Mouse (Mus musculus) MEL (cell line): Measurements from ENCODE around the gene Pan2. TPM values are rescaled to one million over a fixed set of nuclear protein-coding genes. Genes with fewer than 3 reads are reported as not detected.

Experiments
- DNase-seq: peaks from one replicate; pipeline ENCODE4 v3.0.0; 2011; ENCODE audit warnings: low read depth, low spot score
- H3K27ac ChIP-seq: 2 replicates; pipeline ENCODE4 v1.5.1; 2012; ENCODE audit warnings: low read depth, mild to moderate bottlenecking, control low read depth, low read length, moderate library complexity; ENCODE audit not compliant: control insufficient read depth
- H3K27me3 ChIP-seq, 2 experiments: fragments of 150-350 bp in 1 of 2; sonication (generic) in 1 of 2; 2 replicates each; pipeline ENCODE4 v1.6.1; 2012; ENCODE audit warnings: low read length in 2 of 2, mild to moderate bottlenecking in 2 of 2, improper control_type of control experiment in 1 of 2, moderate library complexity in 1 of 2; ENCODE audit not compliant: insufficient read depth in 2 of 2, control insufficient read depth in 1 of 2
- H3K36me3 ChIP-seq, 2 experiments: 2 replicates each; pipeline ENCODE4 v1.6.1; 2012 to 2014; ENCODE audit warnings: low read length in 2 of 2, improper control_type of control experiment in 1 of 2, inconsistent platforms in 1 of 2, mild to moderate bottlenecking in 1 of 2; ENCODE audit not compliant: insufficient read depth in 2 of 2, control insufficient read depth in 1 of 2
- H3K4me1 ChIP-seq, 2 experiments: fragments of 150-350 bp in 1 of 2; sonication (generic) in 1 of 2; 2 replicates each; pipeline ENCODE4 v1.6.1; 2012; ENCODE audit warnings: low read length in 2 of 2, improper control_type of control experiment in 1 of 2, mild to moderate bottlenecking in 1 of 2; ENCODE audit not compliant: insufficient read depth in 2 of 2, control insufficient read depth in 1 of 2
- H3K4me3 ChIP-seq, 2 experiments: fragments of 150-350 bp in 1 of 2; sonication (generic) in 1 of 2; 2 replicates each; pipeline ENCODE4 v1.5.1; 2012; ENCODE audit warnings: low read depth in 2 of 2, low read length in 2 of 2, mild to moderate bottlenecking in 2 of 2, moderate library complexity in 2 of 2, control low read depth in 1 of 2, improper control_type of control experiment in 1 of 2; ENCODE audit not compliant: control insufficient read depth in 1 of 2, insufficient read depth in 1 of 2
- H3K79me2 ChIP-seq: 2 replicates; pipeline ENCODE4 v1.6.1; 2012; ENCODE audit warnings: mild to moderate bottlenecking, low read length, moderate library complexity; ENCODE audit not compliant: control insufficient read depth, poor library complexity, insufficient read depth
- H3K9ac ChIP-seq: 2 replicates; pipeline ENCODE4 v1.6.1; 2012; ENCODE audit warnings: low read depth, mild to moderate bottlenecking, control low read depth, low read length, moderate library complexity; ENCODE audit not compliant: control insufficient read depth, poor library complexity, severe bottlenecking
- H3K9me3 ChIP-seq: fragments of 150-350 bp; sonication (generic); replicated peaks from 2 replicates; pipeline ENCODE4 v1.6.1; 2012; ENCODE audit warnings: mild to moderate bottlenecking, low read length, improper control_type of control experiment, moderate library complexity; ENCODE audit not compliant: insufficient read depth
- CTCF ChIP-seq, 3 experiments: IDR thresholded peaks in 2 of 3; conservative IDR thresholded peaks in 1 of 3; 2 replicates each; pipeline ENCODE4 v1.5.1; 2011 to 2012; ENCODE audit warnings: low read length in 3 of 3, low read depth in 2 of 3, mild to moderate bottlenecking in 2 of 3, improper control_type of control experiment in 1 of 3, inconsistent platforms in 1 of 3, mixed read lengths in 1 of 3, moderate library complexity in 1 of 3; ENCODE audit not compliant: control insufficient read depth in 1 of 3, insufficient read depth in 1 of 3, poor library complexity in 1 of 3, severe bottlenecking in 1 of 3
- ELF1 ChIP-seq: IDR thresholded peaks from 2 replicates; pipeline ENCODE4 v1.6.1; 2014; ENCODE audit warnings: low read depth, mild to moderate bottlenecking, inconsistent platforms, low read length, improper control_type of control experiment, moderate library complexity
- EP300 ChIP-seq, 2 experiments: IDR thresholded peaks; 2 replicates each; pipeline ENCODE4 v1.6.1; 2011; ENCODE audit warnings: improper control_type of control experiment in 2 of 2, low read length in 2 of 2, low read depth in 1 of 2, mild to moderate bottlenecking in 1 of 2
- GATA1 ChIP-seq: IDR thresholded peaks from 2 replicates; pipeline ENCODE4 v1.6.1; 2011; ENCODE audit warnings: low read depth, low read length, improper control_type of control experiment
- JUND ChIP-seq: IDR thresholded peaks from 2 replicates; pipeline ENCODE4 v1.6.1; 2011; ENCODE audit warnings: low read depth, mild to moderate bottlenecking, improper control_type of control experiment, low read length
- KAT2A ChIP-seq: conservative IDR thresholded peaks from 2 replicates; pipeline ENCODE4 v1.6.1; 2012; ENCODE audit warnings: low read depth, low read length, improper control_type of control experiment, inconsistent platforms
- MAX ChIP-seq: IDR thresholded peaks from 2 replicates; pipeline ENCODE4 v1.6.1; 2011; ENCODE audit warnings: low read length, improper control_type of control experiment
- MXI1 ChIP-seq: IDR thresholded peaks from 2 replicates; pipeline ENCODE4 v1.6.1; 2011; ENCODE audit warnings: mild to moderate bottlenecking, low read depth, low read length, improper control_type of control experiment
- MYC ChIP-seq: IDR thresholded peaks from 2 replicates; pipeline ENCODE4 v1.6.1; 2011; ENCODE audit warnings: low read depth, mild to moderate bottlenecking, low read length, improper control_type of control experiment, moderate library complexity
- NELFE ChIP-seq: IDR thresholded peaks from 2 replicates; pipeline ENCODE4 v1.6.1; 2011; ENCODE audit warnings: low read depth, low read length, improper control_type of control experiment
- NRF1 ChIP-seq: IDR thresholded peaks from 2 replicates; pipeline ENCODE4 v1.6.1; 2014; ENCODE audit warnings: low read depth, mild to moderate bottlenecking, inconsistent platforms, low read length, improper control_type of control experiment, moderate library complexity; ENCODE audit not compliant: poor library complexity, insufficient read depth, severe bottlenecking
- POLR2A ChIP-seq, 2 experiments: IDR thresholded peaks; 2 replicates each; pipeline ENCODE4 v1.6.1; 2011 to 2012; ENCODE audit warnings: low read length in 2 of 2, mild to moderate bottlenecking in 2 of 2, control low read depth in 1 of 2, improper control_type of control experiment in 1 of 2, low read depth in 1 of 2, moderate library complexity in 1 of 2; ENCODE audit not compliant: control insufficient read depth in 1 of 2, insufficient read depth in 1 of 2, poor library complexity in 1 of 2
- POLR2AphosphoS2 ChIP-seq: IDR thresholded peaks from 2 replicates; pipeline ENCODE4 v1.6.1; 2011; ENCODE audit warnings: low read length, improper control_type of control experiment
- POLR2AphosphoS5 ChIP-seq: IDR thresholded peaks from 2 replicates; pipeline ENCODE4 v1.6.1; 2012; ENCODE audit warnings: low read depth, borderline replicate concordance, mild to moderate bottlenecking, inconsistent platforms, low read length, moderate library complexity, mixed read lengths
- SMC3 ChIP-seq: IDR thresholded peaks from 2 replicates; pipeline ENCODE4 v1.6.1; 2011; ENCODE audit warnings: low read depth, low read length, improper control_type of control experiment
- TAL1 ChIP-seq: IDR thresholded peaks from 2 replicates; pipeline ENCODE4 v1.6.1; 2012; ENCODE audit warnings: mild to moderate bottlenecking, inconsistent platforms, low read length, moderate library complexity, mixed read lengths
- TBP ChIP-seq: IDR thresholded peaks from 2 replicates; pipeline ENCODE4 v1.8.0; 2011; ENCODE audit warnings: low read depth, low read length, improper control_type of control experiment
- TCF12 ChIP-seq: IDR thresholded peaks from 2 replicates; pipeline ENCODE4 v1.6.1; 2014; ENCODE audit warnings: low read depth, mild to moderate bottlenecking, inconsistent platforms, low read length, improper control_type of control experiment, moderate library complexity
- USF1 ChIP-seq: IDR thresholded peaks from 2 replicates; pipeline ENCODE4 v1.6.1; 2014; ENCODE audit warnings: low read depth, mild to moderate bottlenecking, inconsistent platforms, low read length, improper control_type of control experiment, moderate library complexity
- USF2 ChIP-seq, 2 experiments: IDR thresholded peaks; 2 replicates each; pipeline ENCODE4 v1.6.1; 2011 to 2012; ENCODE audit warnings: improper control_type of control experiment in 2 of 2, low read length in 2 of 2, borderline replicate concordance in 1 of 2, inconsistent platforms in 1 of 2, low read depth in 1 of 2, mild to moderate bottlenecking in 1 of 2; ENCODE audit not compliant: insufficient read depth in 1 of 2
- ZC3H11A ChIP-seq: IDR thresholded peaks from 2 replicates; pipeline ENCODE4 v1.6.1; 2012; ENCODE audit warnings: low read depth, mild to moderate bottlenecking, inconsistent platforms, low read length, improper control_type of control experiment
- ZMIZ1 ChIP-seq: IDR thresholded peaks from 2 replicates; pipeline ENCODE4 v1.6.1; 2012; ENCODE audit warnings: low read depth, mild to moderate bottlenecking, inconsistent platforms, low read length, improper control_type of control experiment, moderate library complexity
- polyA plus RNA-seq, 2 experiments: library from polyadenylated mRNA; stranded (reverse) in 1 of 2; unstranded in 1 of 2; fragments of >175 nt in 1 of 2; fragments of >200 nt in 1 of 2; gene quantifications; 2 replicates each; pipeline versions ENCODE4 v1.2.1 to v1.2.4; 2012; ENCODE audit warnings: low replicate concordance in 2 of 2, low read depth in 1 of 2; ENCODE audit not compliant: insufficient read length in 2 of 2, insufficient read depth in 1 of 2, missing spikeins in 1 of 2
- total RNA-seq: library from RNA; depleted of rRNA; stranded (reverse); fragments of 300-350 nt; gene quantifications from 2 replicates; pipeline ENCODE4 v1.2.3, GENCODE M21; 2012

Gene Pan2
- total and polyA plus RNA-seq, 3 experiments = 6.8 to 28.6 TPM; not detected in 1

DNA sequence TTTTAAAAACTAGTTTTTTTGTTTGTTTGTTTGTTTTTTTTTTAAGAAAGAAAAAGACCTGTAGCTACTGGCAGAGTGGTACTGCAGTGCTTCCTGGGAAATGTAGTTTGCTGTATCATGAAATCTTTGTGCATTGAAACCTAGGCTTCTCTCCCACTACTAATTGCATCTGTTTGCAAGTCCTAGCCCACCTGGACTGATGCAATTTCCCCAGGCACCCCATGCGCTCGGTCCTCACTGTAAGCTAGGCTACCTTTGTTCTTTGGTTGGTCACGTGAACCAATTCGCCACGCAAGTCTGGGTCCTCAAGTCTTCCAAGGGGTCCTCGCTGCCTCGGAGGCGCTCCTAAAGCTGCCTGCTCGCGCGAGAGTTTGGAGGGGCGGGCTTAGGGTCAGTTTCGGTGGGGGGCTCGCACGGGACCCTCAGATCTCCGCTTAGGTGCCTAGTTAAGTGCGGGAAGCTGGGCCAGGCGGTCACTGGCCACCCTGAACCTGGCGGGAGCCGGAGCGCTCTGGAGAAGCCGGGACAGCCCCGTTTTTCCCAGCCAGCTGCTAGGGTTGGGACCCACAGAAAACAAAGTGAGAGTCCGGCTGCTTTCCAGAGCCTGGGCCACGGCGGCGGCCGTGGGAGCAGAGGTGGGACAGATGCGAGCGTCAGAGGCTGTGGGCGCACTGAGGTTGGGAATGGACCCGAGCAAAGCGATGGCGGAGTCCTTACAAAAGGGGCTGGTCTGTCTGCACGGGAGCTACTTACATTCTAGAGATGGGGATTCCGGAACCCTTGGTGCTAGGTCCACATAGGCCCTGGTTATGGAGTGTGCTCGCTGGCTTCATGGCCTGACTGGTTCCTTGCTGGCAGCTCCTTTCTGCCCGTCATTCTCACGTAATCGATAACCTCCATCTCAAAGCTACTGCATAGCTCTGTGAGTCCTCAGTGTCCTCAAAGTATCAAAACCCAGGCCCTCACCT lies 19.3 kb downstream of the Pan2 start, which contains the start of gene Cnpy2 (continued):
- TF ChIP-seq ZMIZ1 (0 out of 2 replicates have a peak, but pooled peaks have one; percentile 35), TBP (peak; percentile 64; the same call in 1 of the 2 replicates), USF1 (peak; percentile 96), JUND (no peak), CTCF (IDR thresholded peaks at IDR 0.05 in 2 of 3, conservative IDR thresholded peaks at IDR 0.05 in 1 of 3; ENCODE audit: control insufficient read depth in 1 of 3, insufficient read depth in 1 of 3, low read depth in 2 of 3, low read length in 3 of 3, poor library complexity in 1 of 3, severe bottlenecking in 1 of 3) (no peak), TCF12 (0 out of 2 replicates have a peak, but pooled peaks have one; percentile 10), MXI1 (peak; percentile 22; the same call in 1 of the 2 replicates), ZC3H11A (no peak), ELF1 (no peak), KAT2A (0 out of 2 replicates have a peak, but pooled peaks have one; percentile 39), NRF1 (no peak)

- peaks cover 14% of the 10 kb centered on the region for H3K79me2 ChIP-seq
- H3K4me3 ChIP-seq = peak overlapping the region; percentile 85 to 96
- TF ChIP-seq NELFE = no peak
- no peak for TF ChIP-seq TAL1
- no peak for TF ChIP-seq SMC3
- TF ChIP-seq EP300 (IDR thresholded peaks at IDR 0.05; ENCODE audit: low read depth in 1 of 2, low read length in 2 of 2) = no peak
- peak; percentile 64; the same call in 1 of the 2 replicates for TF ChIP-seq GATA1
- TF ChIP-seq USF1 = no peak
- TF ChIP-seq POLR2A (IDR thresholded peaks at IDR 0.05; ENCODE audit: control insufficient read depth in 1 of 2, insufficient read depth in 1 of 2, low read depth in 1 of 2, low read length in 2 of 2, poor library complexity in 1 of 2) = peak in 1 of 2 experiments; percentile 58; a peak in 2 of 4 replicates
- no peak for TF ChIP-seq MYC
- no peak for TF ChIP-seq MAX
- TF ChIP-seq USF2 (IDR thresholded peaks at IDR 0.05; ENCODE audit: borderline replicate concordance in 1 of 2, insufficient read depth in 1 of 2, low read depth in 1 of 2, low read length in 2 of 2) = no peak
- peak; percentile 58 for TF ChIP-seq TBP
- no peak for TF ChIP-seq POLR2AphosphoS5
- no peak for TF ChIP-seq POLR2AphosphoS2
- TF ChIP-seq ELF1 = peak; percentile 65; the same call in 1 of the 2 replicates
- no peaks in the 10 kb centered on the region for H3K27me3 ChIP-seq
- peaks cover 0 to 11% of the 10 kb centered on the region in 2 experiments; a peak in 2 of 4 replicates for H3K36me3 ChIP-seq
- peak overlapping the region; percentile 98 for H3K9ac ChIP-seq
- H3K4me1 ChIP-seq = peaks cover 2 to 9% of the 10 kb centered on the region in 2 experiments; a peak in 3 of 4 replicates
- peak overlapping the region; percentile 83 for H3K27ac ChIP-seq
- no peaks in the 10 kb centered on the region for H3K9me3 ChIP-seq
- peak; percentile 70 for DNase-seq
Observed at GRCm38 (mm10) chr10:128323516-128323915, 20.4 kb downstream of the Pan2 start.
